Mouse (Mus musculus) neural tube, embryonic 13.5 days (tissue): Measurements from ENCODE around the gene Tspo2. TPM values are rescaled to one million over a fixed set of nuclear protein-coding genes. Genes with fewer than 3 reads are reported as not detected.
"Not testable (repeated sequence)": the region's sequence is repeated elsewhere in the genome, so short reads cannot be mapped to it uniquely, and the experiment has no call there.

ENCODE experiments used
- ATAC-seq: fragments of 200-750 bp; cut with Nextera tagmentation; 2 replicates; pipeline ENCODE4 v1.8.0; 2017; ENCODE audit warnings: low read depth, mild to moderate bottlenecking, moderate TSS enrichment, moderate library complexity
- H3K27ac ChIP-seq: fragments of 300-500 bp; sonication (generic); replicated peaks from 2 replicates; pipeline ENCODE4 v1.5.1; 2015; ENCODE audit warnings: moderate library complexity, mild to moderate bottlenecking, inconsistent platforms
- H3K27me3 ChIP-seq: fragments of 300-500 bp; sonication (generic); 2 replicates; pipeline ENCODE4 v1.6.1; 2015; ENCODE audit warnings: mild to moderate bottlenecking, inconsistent platforms
- H3K36me3 ChIP-seq: fragments of 300-500 bp; sonication (generic); 2 replicates; pipeline ENCODE4 v1.6.1; 2015; ENCODE audit warnings: mild to moderate bottlenecking, inconsistent platforms
- H3K4me1 ChIP-seq: fragments of 300-500 bp; sonication (generic); replicated peaks from 2 replicates; pipeline ENCODE4 v1.6.1; 2015; ENCODE audit warnings: inconsistent platforms
- H3K4me2 ChIP-seq: fragments of 300-500 bp; sonication (generic); 2 replicates; pipeline ENCODE4 v1.6.1; 2015; ENCODE audit warnings: inconsistent platforms, mild to moderate bottlenecking, moderate library complexity
- H3K4me3 ChIP-seq: fragments of 300-500 bp; sonication (generic); 2 replicates; pipeline ENCODE4 v1.5.1; 2015; ENCODE audit warnings: mild to moderate bottlenecking, inconsistent platforms
- H3K9ac ChIP-seq: fragments of 300-500 bp; sonication (generic); 2 replicates; pipeline ENCODE4 v1.6.1; 2015; ENCODE audit warnings: moderate library complexity, mild to moderate bottlenecking, inconsistent platforms
- H3K9me3 ChIP-seq: fragments of 300-500 bp; sonication (generic); 2 replicates; pipeline ENCODE4 v1.6.1; 2016; ENCODE audit warnings: inconsistent platforms
- WGBS: fragments of 180-500 bp; shearing (Covaris S2); methylation state at CpG from one replicate; pipeline ENCODE4 v1.1.7; 2015; 5-methylcytosine and 5-hydroxymethylcytosine counted together
- polyA plus RNA-seq: library from polyadenylated mRNA; unstranded; fragments of >200 nt; fragmentation: Nextera tagmentation; extraction: Ambion mirVana; gene quantifications from 2 replicates; pipeline ENCODE4 v1.2.1, GENCODE M21; 2015

Tspo2 gene
- polyA plus RNA-seq, result 0.47 and 1.3 TPM in 2 replicates

- ATAC-seq, result no peak; the same call in 1 of the 2 replicates
- Histone ChIP-seq H3K4me1 (0 out of 2 replicates have a peak, but pooled peaks cover 8% of the 10 kb centered on the region), H3K36me3 (no peaks in the 10 kb centered on the region), H3K4me2 (no peak within 1 kb of the TSS), H3K9me3 (no peaks in the 10 kb centered on the region), H3K4me3 (no peak within 1 kb of the TSS), H3K27me3 (no peaks in the 10 kb centered on the region), H3K27ac (no peak within 1 kb of the TSS), H3K9ac (no peak within 1 kb of the TSS)
- 66% methylated on average over 7 of the region's 7 CpGs for WGBS
Observed at GRCm38 (mm10) chr17:48451353-48451675, at the start of gene Tspo2. Gene Tspo2, minus strand, starts transcription at chr17:48451522.

GRCm38 (mm10) chr17:48500846-48501445 lies 49.6 kb upstream of the Tspo2 start:
- ATAC-seq, result no peak
- H3K4me3 ChIP-seq, result no peak overlapping the region
- no peaks in the 10 kb centered on the region for H3K36me3 ChIP-seq
- H3K4me1 ChIP-seq, result peaks cover 18% of the 10 kb centered on the region
- no peak overlapping the region for H3K27ac ChIP-seq
- no peak overlapping the region for H3K9ac ChIP-seq
- WGBS, result 60% methylated on average over 7 of the region's 7 CpGs
- no peak overlapping the region for H3K4me2 ChIP-seq
- H3K27me3 ChIP-seq, result no peaks in the 10 kb centered on the region
- no peaks in the 10 kb centered on the region for H3K9me3 ChIP-seq

- 89% methylated on average over 3 of the region's 3 CpGs for WGBS
- ATAC-seq, result no peak
Observed at GRCm38 (mm10) chr17:48497986-48498385, 46.7 kb upstream of the Tspo2 start.

GRCm38 (mm10) chr17:48493986-48494385 lies 42.7 kb upstream of the Tspo2 start:
- 65% methylated on average over 8 of the region's 8 CpGs for WGBS
- Histone ChIP-seq H3K4me2 (no peak overlapping the region), H3K9ac (no peak overlapping the region), H3K9me3 (no peaks in the 10 kb centered on the region), H3K36me3 (no peaks in the 10 kb centered on the region), H3K27me3 (no peaks in the 10 kb centered on the region), H3K4me1 (no peaks in the 10 kb centered on the region), H3K27ac (no peak overlapping the region), H3K4me3 (no peak overlapping the region)
- ATAC-seq, result peak; percentile 63

More at GRCm38 (mm10) chr17:48497986-48498385, 46.7 kb upstream of the Tspo2 start:
- H3K27ac ChIP-seq, result no peak overlapping the region
- no peak overlapping the region for H3K4me2 ChIP-seq
- H3K9me3 ChIP-seq, result no peaks in the 10 kb centered on the region
- H3K9ac ChIP-seq, result no peak overlapping the region
- H3K4me1 ChIP-seq, result no peaks in the 10 kb centered on the region
- H3K27me3 ChIP-seq, result no peaks in the 10 kb centered on the region
- no peak overlapping the region for H3K4me3 ChIP-seq
- no peaks in the 10 kb centered on the region for H3K36me3 ChIP-seq

GRCm38 (mm10) chr17:48493582-48493981 lies 42.3 kb upstream of the Tspo2 start:
- Histone ChIP-seq H3K4me1 (no peaks in the 10 kb centered on the region), H3K27me3 (no peaks in the 10 kb centered on the region), H3K9ac (no peak overlapping the region), H3K36me3 (no peaks in the 10 kb centered on the region), H3K27ac (no peak overlapping the region), H3K9me3 (no peaks in the 10 kb centered on the region), H3K4me3 (no peak overlapping the region), H3K4me2 (no peak overlapping the region)
- ATAC-seq, result peak; percentile 40; the same call in 1 of the 2 replicates
- 36% methylated on average over 7 of the region's 7 CpGs for WGBS

- Histone ChIP-seq H3K9me3 (no peaks in the 10 kb centered on the region), H3K9ac (no peak overlapping the region)
Observed at GRCm38 (mm10) chr17:48492621-48493020, 41.3 kb upstream of the Tspo2 start.

GRCm38 (mm10) chr17:48489466-48489865 lies 38.1 kb upstream of the Tspo2 start:
- WGBS, result 95% methylated on average over 3 of the region's 3 CpGs
- ATAC-seq, result no peak
- no peak overlapping the region for H3K27ac ChIP-seq
- no peaks in the 10 kb centered on the region for H3K36me3 ChIP-seq
- H3K4me2 ChIP-seq, result no peak overlapping the region
- no peak overlapping the region for H3K4me3 ChIP-seq
- H3K9ac ChIP-seq, result no peak overlapping the region
- no peaks in the 10 kb centered on the region for H3K9me3 ChIP-seq
- H3K27me3 ChIP-seq, result no peaks in the 10 kb centered on the region
- H3K4me1 ChIP-seq, result no peaks in the 10 kb centered on the region

More at GRCm38 (mm10) chr17:48492621-48493020, 41.3 kb upstream of the Tspo2 start:
- Histone ChIP-seq H3K4me2 (no peak overlapping the region), H3K27me3 (no peaks in the 10 kb centered on the region), H3K27ac (no peak overlapping the region), H3K4me3 (no peak overlapping the region), H3K4me1 (no peaks in the 10 kb centered on the region), H3K36me3 (no peaks in the 10 kb centered on the region)
- 93% methylated on average over 8 of the region's 8 CpGs for WGBS
- ATAC-seq, result no peak

GRCm38 (mm10) chr17:48484191-48484590 lies 32.9 kb upstream of the Tspo2 start:
- Histone ChIP-seq H3K4me2 (no peak overlapping the region), H3K27me3 (no peaks in the 10 kb centered on the region), H3K4me3 (no peak overlapping the region), H3K9me3 (no peaks in the 10 kb centered on the region), H3K4me1 (no peaks in the 10 kb centered on the region), H3K36me3 (no peaks in the 10 kb centered on the region), H3K9ac (no peak overlapping the region), H3K27ac (no peak overlapping the region)
- no peak for ATAC-seq
- 94% methylated on average over 5 of the region's 5 CpGs for WGBS

GRCm38 (mm10) chr17:48483764-48484163 lies 32.4 kb upstream of the Tspo2 start:
- 86% methylated on average over 5 of the region's 5 CpGs for WGBS
- no peaks in the 10 kb centered on the region for H3K36me3 ChIP-seq
- no peak overlapping the region for H3K4me3 ChIP-seq
- no peaks in the 10 kb centered on the region for H3K9me3 ChIP-seq
- no peak for ATAC-seq
- H3K4me1 ChIP-seq, result no peaks in the 10 kb centered on the region
- no peak overlapping the region for H3K4me2 ChIP-seq
- H3K27ac ChIP-seq, result no peak overlapping the region
- H3K27me3 ChIP-seq, result no peaks in the 10 kb centered on the region
- no peak overlapping the region for H3K9ac ChIP-seq

- no peak overlapping the region for H3K4me2 ChIP-seq
- no peaks in the 10 kb centered on the region for H3K4me1 ChIP-seq
- no peak for ATAC-seq
- no peak overlapping the region for H3K27ac ChIP-seq
- H3K9ac ChIP-seq, result no peak overlapping the region
- no peaks in the 10 kb centered on the region for H3K36me3 ChIP-seq
- H3K4me3 ChIP-seq, result no peak overlapping the region
- H3K9me3 ChIP-seq, result no peaks in the 10 kb centered on the region
- 87% methylated on average over 10 of the region's 10 CpGs for WGBS
- H3K27me3 ChIP-seq, result no peaks in the 10 kb centered on the region
Observed at GRCm38 (mm10) chr17:48479952-48480351, 28.6 kb upstream of the Tspo2 start.

- Histone ChIP-seq H3K4me1 (no peaks in the 10 kb centered on the region), H3K9me3 (no peaks in the 10 kb centered on the region), H3K27me3 (no peaks in the 10 kb centered on the region), H3K27ac (no peak overlapping the region), H3K36me3 (no peaks in the 10 kb centered on the region), H3K4me3 (no peak overlapping the region), H3K9ac (no peak overlapping the region), H3K4me2 (no peak overlapping the region)
- no peak for ATAC-seq
- 85% methylated on average over 8 of the region's 8 CpGs for WGBS
Observed at GRCm38 (mm10) chr17:48475444-48475843, 24.1 kb upstream of the Tspo2 start.

GRCm38 (mm10) chr17:48474282-48474681 lies 23.0 kb upstream of the Tspo2 start:
- H3K36me3 ChIP-seq, H3K27ac ChIP-seq, H3K4me3 ChIP-seq, H3K4me1 ChIP-seq, H3K27me3 ChIP-seq, H3K4me2 ChIP-seq, H3K9ac ChIP-seq, H3K9me3 ChIP-seq, ATAC-seq: not testable (repeated sequence)
- WGBS, result 84% methylated on average over 6 of the region's 6 CpGs
